Mouse (Mus musculus) layer of hippocampus, adult 18-20 months (tissue): ENCODE measurements around the gene Il13ra1. TPM values are rescaled to one million over a fixed set of nuclear protein-coding genes. Genes with fewer than 3 reads are reported as not detected.
A peak's percentile ranks its signal among the peaks of the same experiment; 100 is the strongest.

ENCODE experiments used
- DNase-seq, 2 experiments: peaks; one replicate each; pipeline ENCODE4 v3.0.0; 2022; ENCODE audit warnings: low spot score in 2 of 2
- total RNA-seq, 2 experiments: library from RNA; stranded (reverse); gene quantifications; 2 replicates each; pipeline ENCODE4 v1.2.3; 2021

Gene Il13ra1
- total RNA-seq, 2 experiments from 2014 or later, result 3.2 to 4.7 TPM

- DNase-seq, result no peak
These were observed 82.0 kb downstream of the Il13ra1 start for GRCm38 (mm10) chrX:36193951-36194350.

DNA sequence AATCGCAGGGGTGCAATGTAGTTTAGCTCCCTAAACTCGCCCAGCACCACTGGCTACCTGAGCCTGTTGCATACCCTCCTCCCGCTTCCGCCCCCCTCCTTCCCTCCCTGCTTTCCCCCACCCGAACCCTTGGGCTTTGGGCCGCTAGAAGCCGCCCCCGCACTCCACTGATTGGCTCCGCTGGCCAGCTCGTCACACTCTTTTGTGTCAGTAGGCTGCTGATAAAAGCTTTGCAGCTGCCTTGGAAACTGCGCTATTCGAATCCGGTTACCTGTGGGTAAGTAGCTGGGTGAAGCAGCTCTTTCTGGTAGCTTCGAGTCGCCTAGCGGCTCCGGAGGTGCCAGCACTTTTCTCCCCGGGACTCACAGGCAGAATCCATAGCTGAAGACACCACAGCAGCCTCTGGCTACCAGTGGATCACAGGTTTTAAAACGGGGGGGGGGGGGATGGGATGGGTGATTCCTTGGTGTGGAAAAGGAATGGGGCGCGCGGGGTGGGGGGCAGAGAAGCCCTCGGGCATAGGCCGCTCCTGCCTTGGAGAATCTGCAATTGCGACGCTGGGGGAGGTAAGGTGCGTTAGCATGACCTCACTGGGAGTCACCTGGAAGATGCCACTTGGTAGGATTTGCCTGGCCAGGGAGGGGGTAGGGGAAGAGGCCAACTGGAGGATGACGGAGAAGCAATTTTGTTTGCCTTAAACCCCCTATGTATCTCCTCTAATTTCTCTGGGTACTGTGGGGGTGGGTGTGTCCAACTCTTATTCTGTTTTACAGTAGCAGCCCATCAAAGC lies 84.0 kb downstream of the Il13ra1 start, which contains the start of gene Zcchc12:
TSS of gene Zcchc12 (plus strand) at position 169 of the 790 bp plus-strand sequence.
- peak; percentile 35 to 46 for DNase-seq

DNA sequence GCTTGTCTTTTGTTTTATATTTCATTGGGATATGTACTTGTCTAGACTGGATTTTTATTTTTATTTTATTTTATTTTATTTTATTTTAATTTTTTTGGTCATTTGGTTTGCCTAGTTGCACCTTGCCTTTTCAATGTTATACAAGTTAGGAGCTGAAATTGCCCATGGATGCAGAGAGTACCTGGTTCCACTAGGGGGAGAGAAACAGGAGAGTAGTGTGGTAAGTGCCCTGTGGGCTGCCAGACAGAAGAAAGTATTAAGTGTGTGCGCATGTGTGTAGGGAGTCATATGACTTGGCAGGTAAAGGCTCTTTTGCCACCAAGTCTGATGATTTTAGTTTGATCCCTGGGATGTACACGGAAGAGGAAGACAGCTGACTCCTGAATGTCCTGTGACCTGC lies 97.6 kb downstream of the Il13ra1 start:
- no peak for DNase-seq

- DNase-seq, result no peak
These were observed 99.3 kb downstream of the Il13ra1 start for GRCm38 (mm10) chrX:36211216-36211615.

Other genes with a start within 250 kb of the Il13ra1 start
- gene Dock11, start 223.3 kb upstream of the Il13ra1 start, total RNA-seq, result 10 to 100 TPM; 13.6 to 14.7 TPM
- 10 to 100 TPM; 45.9 to 55.5 TPM for gene Zcchc12, start 83.8 kb downstream of the Il13ra1 start, total RNA-seq
- gene Lonrf3, start 216.2 kb downstream of the Il13ra1 start, total RNA-seq, result 10 to 100 TPM; 30.0 to 30.2 TPM